Mouse (Mus musculus) urinary bladder, postnatal 14 days (tissue): Measurements from ENCODE around the gene Foxk2.
"Not testable (repeated sequence)": the region's sequence is repeated elsewhere in the genome, so short reads cannot be mapped to it uniquely, and the experiment has no call there.

Experiments
- DNase-seq: peaks from one replicate; pipeline ENCODE4 v3.0.0; 2021; ENCODE audit warnings: low spot score

Gene Foxk2

DNA sequence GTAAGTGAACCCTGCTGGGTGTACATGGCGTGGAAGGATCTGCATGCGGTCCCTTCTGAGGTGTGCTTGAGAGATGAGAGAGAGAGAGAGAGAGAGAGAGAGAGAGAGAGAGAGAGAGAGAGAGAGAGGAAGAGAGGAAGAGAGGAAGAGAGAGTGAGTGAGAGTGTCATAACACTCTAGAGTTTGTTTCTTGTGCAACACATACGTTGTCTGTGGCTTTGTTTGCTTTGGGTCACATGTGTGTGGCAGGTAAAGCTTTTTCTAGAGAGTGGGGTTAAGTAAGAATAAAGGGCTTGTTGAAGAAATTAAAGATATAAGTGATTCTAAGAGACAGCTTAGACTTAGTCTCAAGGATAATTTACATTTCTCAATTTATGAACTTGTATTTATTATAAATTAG lies 18.2 kb downstream of the Foxk2 start:
- no peak for DNase-seq

DNA sequence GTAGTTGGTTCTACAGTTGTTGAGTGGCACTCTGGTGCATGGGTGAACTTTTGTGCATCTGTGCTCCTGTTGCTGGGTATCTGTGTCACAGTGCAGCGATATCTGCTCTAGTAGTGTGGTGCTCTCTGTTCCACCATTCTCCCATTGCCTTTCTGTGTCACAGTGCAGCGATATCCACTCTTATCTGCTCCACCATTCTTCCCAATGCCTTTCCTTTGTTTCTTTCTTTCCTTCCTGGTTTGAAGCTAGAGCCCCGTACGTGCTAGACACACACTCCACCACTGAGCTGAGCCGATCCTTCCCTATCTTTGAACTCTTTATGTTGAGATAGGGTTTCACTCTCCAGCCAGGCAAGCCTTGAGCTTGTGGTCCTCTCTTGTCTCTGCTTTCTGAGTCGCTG lies 23.1 kb downstream of the Foxk2 start:
- no peak for DNase-seq

DNA sequence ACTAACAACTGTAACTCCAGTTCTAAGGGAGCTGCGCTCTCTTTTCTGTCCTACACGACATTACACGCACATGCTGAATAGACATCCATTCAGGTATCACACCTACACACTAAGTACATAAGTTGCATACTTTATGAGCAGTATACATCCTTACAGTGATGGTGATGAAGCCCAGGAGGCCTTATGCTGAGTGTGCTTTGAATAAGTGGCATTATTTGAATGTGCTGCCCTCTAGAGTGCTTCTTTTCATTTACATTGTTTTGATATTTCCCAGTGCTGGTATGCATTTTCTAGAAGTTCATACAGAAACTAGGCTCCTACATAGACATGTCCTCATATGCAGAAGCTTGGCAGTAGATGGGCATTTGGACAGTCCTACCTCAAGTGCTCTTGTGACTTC lies 30.1 kb downstream of the Foxk2 start:
- no peak for DNase-seq

DNA sequence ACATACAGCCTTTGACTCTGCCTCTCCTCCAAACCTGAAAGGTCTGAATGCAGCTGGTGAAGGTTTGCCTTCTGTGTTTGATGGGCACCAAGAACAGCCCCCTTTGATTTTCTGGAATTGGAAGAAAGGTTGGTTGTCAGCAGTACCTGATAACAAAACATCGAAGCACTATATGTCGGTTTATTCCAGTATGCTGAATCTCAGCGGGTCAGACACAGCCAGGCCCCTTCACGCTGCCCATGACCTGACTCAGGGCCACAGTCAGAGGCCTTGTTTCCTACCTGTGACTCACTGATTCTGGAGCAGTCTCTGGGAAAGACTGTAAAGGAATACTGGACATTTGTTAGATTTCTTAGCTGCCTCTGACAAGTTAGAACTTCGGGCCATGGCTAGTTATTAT lies 35.0 kb downstream of the Foxk2 start:
- DNase-seq = no peak

DNA sequence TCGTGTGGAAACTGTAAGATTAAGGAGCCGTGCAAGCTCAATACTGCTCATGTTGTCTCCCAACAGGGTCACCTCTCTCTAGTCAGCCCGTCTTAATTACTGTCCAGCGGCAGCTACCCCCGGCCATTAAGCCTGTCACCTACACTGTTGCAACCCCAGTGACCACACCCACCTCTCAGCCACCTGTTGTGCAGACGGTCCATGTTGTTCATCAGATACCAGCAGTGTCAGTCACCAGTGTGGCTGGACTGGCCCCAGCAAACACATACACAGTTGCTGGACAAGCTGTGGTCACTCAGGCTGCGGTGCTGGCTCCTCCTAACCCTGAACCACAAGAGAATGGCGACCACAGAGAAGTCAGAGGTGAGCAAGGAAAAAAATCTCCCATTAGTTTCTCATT lies 38.7 kb downstream of the Foxk2 start:
- no peak for DNase-seq

DNA sequence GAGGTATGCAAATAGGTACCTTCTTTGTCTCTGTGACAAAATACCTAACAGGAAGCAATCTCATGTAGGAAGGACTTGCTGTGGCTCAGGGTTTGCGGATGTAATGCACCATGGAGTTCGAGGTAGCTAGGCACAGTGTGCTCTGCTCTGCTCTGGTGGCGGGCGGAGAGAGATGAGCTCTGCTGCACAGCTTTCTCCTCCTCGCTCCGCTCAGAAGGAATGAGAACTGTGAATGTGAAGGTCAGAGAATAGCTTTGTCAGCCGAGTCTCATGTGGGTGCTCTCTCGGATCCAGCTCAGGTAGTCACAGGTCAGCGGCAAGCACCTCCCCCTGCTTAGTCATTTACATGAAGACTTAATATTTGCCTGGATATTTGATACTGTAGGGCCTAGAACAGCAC lies 40.5 kb downstream of the Foxk2 start:
- DNase-seq = no peak

DNA sequence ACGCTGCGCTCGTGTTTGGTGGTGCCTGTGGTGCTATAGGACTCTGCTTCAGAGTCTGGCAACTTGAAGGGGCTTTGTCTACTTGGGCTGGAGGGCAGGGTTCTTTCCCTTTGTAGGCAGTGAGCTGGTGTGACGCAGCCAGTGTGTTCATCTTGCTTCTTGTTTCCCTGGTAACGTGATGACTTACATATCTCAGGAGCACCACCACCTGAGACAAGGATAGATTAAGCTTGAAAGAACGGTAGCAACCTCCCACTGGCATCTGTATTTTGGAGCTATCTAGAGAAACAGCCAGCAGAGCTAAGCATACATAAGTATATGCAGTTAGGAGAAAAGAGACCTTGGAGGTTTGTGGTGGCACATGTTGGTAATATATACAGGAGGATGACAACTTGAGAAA lies 45.6 kb downstream of the Foxk2 start:
- DNase-seq = no peak

DNA sequence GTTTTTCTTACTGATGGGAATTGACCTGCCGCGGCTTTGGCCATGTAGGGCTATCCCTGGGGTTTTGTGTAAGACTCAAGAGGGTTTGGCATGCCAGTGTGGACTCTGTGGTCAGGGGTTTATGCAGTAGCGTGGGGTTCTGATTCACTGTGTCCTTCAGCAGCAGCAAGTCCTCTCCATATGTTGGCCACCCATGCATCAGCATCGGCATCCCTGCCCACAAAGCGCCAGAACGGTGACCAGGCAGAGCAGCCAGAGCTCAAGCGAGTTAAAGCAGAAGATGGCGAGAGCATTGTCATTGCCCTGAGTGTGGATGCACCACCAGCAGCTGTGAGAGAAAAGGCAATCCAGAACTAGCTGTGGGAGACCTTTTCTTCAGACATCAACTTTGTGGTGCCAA lies 46.8 kb downstream of the Foxk2 start:
- DNase-seq = no peak

DNA sequence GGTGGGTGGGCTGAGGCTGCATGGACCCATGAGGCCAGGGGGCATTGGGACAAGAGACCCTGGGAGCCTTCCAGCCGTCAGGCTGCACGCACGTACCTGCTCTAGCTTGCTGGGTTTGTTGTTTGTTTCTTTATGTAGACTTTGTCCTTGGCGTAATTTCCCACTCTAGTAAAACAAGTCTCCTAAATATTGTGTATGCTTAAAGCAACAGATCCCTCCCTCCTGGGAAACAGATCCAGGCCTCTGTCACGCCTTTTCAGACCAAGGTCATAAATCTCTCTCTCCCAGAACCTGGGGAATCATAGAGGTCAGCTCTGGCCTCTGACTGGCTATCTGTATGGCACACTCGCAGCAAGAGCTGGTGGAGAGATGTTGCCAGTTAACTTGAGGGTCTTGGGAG lies 47.9 kb downstream of the Foxk2 start:
- not testable (repeated sequence) for DNase-seq

DNA sequence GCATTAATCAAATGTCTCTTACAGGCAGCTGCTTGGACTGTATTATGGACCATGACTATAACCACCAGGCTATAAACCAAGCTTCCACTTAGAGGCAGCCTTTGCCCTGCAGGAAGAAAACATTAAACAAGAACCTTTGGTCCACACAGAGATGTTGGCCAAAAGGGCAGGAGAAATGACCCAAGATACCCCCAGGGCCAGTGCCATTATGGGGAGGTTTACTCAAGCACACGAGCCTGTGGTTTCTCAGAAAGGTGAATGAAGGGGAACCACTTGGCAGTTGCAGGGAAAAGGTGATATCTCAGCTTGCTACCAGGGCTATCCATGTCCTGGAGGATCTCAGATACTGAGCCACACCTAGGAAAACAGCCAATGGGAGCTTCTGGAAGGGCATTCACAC lies 66.2 kb downstream of the Foxk2 start:
- no peak for DNase-seq

DNA sequence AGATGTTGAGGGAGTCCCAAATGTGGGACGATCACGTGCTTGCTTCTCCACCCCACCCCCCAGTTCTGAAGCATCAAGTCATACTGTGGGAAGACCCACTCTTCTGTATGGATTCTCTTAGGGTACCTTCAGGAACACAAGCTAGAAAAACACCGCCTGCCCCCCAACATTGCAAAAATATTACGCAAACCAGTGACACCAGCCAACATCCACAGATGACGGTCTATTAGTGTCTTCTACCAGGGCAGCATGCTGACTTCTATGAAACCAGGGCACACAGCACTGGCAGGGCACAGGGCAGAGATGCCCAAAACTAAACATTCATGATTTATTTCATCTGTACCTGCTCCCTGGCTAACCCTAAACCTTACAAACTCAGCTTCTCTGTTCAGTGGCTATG lies 66.9 kb downstream of the Foxk2 start:
- no peak for DNase-seq

DNA sequence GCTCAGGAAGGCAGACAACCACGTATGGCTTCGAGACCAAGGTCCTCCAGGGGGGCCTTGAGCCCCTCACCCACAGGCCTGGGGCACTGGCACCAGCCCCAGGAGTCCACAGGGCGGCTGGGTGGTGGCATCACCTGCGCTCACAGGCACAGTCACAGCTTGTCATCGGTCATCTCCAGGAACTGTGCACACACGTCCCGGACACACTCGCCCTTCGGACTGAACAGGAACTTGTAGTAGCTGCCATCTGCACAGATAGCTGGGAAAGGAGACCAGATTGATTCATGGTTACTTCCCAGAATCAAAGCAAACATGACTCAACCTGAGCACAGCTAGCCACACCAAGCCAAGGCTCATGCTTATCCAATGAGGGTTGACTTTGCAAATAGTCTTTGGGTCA lies 68.4 kb downstream of the Foxk2 start:
- DNase-seq = no peak

DNA sequence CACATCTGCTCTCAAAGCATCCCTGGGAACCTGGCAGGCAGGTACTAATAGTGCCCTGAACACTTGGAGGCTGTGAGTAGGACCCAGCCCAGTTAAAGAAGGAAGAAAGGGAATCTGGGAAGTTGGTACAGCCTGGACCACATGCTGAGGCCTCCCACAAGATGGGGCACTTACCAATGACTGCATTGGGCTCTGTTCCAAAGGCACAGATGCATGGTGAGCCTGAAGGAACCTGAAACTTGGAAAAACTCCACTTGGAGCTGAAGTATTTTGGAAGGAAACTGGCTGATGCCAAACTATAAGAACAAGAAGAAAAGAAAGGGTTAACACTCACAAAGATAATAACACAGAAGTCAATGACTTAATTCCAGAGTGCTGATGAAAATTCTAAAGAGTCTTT lies 68.8 kb downstream of the Foxk2 start:
- DNase-seq = no peak

DNA sequence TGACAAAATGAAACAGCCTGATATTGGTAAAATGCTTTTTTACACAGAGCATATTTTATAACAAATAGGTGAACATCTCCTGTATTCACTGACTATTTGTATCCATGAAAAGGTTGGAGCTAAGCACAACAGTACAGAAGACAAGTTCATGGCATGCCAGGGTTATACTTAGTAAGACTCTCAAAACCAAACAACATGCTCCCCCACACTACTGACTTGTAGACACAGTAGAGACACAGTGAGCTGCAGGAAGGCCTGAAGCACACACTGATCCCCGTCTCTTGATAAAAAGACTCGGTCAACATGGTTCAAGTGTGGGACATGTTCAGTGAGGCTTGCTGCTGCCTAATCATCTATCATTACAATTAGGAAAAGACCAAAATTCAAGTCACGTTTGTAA lies 71.9 kb downstream of the Foxk2 start:
- no peak for DNase-seq

DNA sequence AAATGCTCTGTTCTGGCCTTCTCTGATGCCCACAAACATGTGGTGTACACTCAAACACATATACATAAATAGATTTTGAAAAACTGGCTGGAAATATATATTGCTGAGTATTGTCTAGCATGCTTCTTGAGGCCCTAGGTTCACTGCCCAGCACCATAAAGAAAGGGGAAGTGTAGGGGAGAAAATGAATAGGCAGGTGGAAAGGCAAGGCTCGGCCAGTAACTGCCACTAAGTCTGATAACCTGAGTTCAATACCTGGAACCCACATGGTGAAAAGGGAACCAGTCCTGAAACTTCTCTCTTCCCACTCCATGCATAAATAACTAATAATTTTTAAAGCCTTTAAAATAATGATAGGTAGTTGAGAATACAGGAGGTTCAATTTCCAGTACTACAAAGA lies 79.9 kb downstream of the Foxk2 start:
- DNase-seq = no peak

DNA sequence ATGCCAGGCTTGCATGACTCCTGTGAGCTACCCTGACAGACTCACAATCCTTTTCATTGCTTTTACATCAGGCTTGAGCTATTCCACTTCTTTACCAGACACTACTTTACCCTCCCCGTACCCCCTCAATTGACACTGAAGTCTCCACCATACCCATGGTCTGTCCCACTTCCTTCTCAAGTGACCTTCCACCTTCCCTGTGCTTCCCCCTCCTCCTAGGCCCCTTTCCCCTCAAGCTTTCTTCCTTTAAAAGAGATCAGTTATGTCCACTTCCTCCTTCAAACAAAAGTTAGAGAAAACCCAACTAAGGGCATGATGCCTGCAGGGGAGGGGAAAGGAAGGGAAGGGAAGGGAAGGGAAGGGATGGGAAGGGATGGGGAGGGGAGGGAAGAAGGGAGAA lies 80.5 kb downstream of the Foxk2 start:
- DNase-seq = no peak

DNA sequence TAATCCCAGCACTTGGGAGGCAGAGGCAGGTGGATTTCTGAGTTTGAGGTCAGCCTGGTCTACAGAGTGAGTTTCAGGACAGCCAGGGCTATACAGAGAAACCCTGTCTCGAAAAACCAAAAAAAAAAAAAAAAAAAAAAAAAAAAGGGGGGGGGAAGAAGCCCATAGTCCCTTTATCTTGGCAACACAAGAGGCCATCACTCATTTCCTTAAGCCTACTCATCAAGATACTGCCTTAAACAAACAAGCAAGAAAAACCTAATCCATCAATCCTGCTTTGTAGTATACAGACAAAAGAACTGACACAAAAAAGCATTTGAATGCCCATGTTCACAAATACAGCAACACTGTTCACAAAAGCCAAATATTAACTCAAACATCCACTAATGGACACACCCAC lies 82.6 kb downstream of the Foxk2 start:
- not testable (repeated sequence) for DNase-seq

DNA sequence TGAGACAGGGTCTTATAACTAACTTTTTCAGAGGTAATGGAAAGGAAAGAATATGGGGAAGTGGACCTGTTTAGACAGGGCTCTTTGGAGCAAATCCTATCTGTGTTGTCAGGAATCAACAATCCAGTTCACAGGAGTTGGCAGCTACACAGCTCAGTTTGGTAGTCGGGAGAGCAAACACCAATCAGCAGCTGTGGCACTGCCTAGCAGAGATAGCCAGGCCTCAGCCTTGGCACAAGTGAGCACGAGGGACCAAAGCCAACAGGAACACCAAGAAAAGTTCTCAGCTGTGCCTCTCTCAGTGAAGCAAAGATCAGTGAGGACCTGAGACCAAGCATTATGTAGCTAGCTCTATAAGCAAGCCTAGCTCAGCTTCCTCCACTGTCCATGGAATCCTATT lies 87.2 kb downstream of the Foxk2 start:
- DNase-seq = peak; percentile 25

DNA sequence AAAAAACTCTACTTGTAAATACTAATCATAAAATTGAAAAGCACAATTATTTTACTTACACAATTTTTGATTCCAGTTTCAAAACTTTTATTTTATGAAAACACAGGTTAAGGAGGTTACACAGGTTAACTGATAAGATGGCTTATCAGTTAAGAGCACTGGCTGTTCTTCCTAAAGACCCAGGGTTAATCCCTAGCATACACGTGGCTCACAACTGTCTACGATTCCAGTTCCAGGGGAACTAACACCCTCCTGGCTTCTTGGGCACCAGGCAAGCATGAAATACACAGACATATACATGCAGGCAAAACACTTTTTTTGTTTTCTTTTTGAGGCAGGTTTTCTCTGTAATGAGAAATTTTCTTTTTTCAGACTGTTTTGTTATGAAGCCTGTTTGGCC lies 88.4 kb downstream of the Foxk2 start:
- no peak for DNase-seq

DNA sequence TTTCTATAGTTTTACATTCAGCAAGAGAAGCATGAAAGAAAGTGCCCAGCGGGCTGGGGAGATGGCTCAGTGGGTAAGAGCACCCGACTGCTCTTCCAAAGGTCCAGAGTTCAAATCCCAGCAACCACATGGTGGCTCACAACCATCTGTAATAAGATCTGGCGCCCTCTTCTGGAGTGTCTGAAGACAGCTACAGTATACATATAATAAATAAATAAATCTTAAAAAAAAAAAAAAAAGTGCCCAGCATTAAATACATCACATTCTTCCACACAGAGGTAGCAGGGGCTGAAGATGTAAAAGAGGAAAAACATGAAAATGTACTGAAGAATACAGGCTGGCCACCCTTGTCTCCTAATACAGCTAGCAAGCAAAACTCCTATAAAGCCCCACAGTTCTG lies 88.9 kb downstream of the Foxk2 start:
- DNase-seq = not testable (repeated sequence)

DNA sequence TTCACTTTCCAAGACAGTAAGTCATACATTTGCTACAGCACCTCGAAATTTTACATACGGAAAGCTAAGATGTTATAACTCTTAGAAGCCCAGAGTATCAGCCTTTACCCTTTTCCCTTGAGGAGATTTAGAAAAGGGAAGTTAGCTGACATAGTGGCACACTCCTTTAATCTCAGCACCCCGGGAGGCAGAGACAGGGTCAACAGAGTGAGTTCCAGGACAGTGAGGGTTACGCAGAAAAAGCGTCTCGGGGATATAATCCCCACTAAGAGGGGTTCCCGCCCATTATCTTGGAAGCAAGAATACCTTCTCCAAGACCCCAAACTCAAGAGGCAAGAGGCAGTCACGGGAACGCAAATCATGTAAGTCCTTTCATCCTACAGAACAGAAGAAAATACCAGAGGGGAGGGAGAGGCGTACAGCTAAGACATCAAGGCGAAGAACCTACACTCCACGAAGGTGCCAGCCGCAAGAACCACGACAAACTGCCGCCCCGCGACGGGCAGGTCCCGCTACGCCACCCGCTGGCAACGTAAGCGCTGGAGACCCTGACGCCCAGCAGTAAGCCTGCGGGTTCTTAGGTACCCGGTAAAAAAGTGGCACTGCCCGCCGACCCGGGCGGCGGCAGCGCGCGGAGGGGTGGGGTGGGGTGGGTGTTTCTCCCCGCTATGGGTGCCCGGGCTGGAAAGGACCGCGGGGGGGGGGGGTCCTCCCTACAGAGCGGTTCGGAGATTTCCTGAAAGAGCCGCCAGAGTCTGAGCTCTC lies 93.7 kb downstream of the Foxk2 start:
- DNase-seq = peak; percentile 32

DNA sequence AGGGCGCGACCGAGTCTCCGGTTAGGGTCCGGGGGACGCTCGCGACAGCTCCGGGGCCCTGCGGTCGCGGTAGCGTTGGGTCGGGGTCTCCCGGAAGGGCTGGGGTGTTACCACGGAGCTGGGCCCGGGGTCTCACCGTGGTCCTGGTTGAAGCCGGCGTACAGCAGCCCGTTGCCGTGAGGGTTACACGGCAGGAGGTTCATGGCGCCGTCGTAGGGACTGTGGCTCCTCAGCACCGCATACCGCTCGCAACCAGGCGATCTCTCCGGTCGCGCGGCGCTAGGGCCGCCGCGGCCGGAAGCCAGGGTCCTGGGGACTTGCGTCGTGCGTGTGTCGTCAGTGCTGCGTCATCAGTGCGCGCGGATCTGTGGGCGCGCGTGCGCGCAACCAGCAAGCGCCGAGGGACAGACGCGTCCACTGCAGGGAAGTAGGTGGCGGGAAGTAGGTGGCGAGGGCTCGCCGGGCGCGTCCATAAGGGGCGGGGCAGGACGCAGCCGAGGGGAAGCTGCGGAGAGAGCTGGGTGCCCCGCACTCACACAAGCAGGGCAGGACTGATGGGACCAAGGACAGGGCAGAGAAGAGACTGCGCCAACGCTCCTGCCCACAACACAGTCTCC lies 94.4 kb downstream of the Foxk2 start, which contains the start of gene Wdr45b:
Gene Wdr45b (minus strand): TSS at position 355 of the 617 bp plus-strand sequence.
- peak; percentile 99 for DNase-seq
